Mouse (Mus musculus): Measurements from ENCODE around the gene Lima1.
A peak's percentile ranks its signal among the peaks of the same experiment; 100 is the strongest.
"Not testable (repeated sequence)": the region's sequence is repeated elsewhere in the genome, so short reads cannot be mapped to it uniquely, and the experiment has no call there.

Lima1 gene

GRCm38 (mm10) chr15:99803186-99803644, 72.0 kb downstream of the Lima1 start:
- DNase-seq (ENCODE audit: low read depth): peak; percentile 54

GRCm38 (mm10) chr15:99801885-99802572, 73.2 kb downstream of the Lima1 start:
- no peak for DNase-seq (ENCODE audit: low read depth)

GRCm38 (mm10) chr15:99799706-99800105, 75.5 kb downstream of the Lima1 start:
- no peak for DNase-seq (ENCODE audit: low read depth)

GRCm38 (mm10) chr15:99797898-99798297, 77.4 kb downstream of the Lima1 start:
- DNase-seq (ENCODE audit: low read depth): no peak

GRCm38 (mm10) chr15:99796735-99797134, 78.5 kb downstream of the Lima1 start:
- no peak for DNase-seq (ENCODE audit: low read depth)

- DNase-seq (ENCODE audit: low read depth): no peak
Observed at GRCm38 (mm10) chr15:99796066-99796465, 79.2 kb downstream of the Lima1 start.

GRCm38 (mm10) chr15:99792221-99792815, 82.9 kb downstream of the Lima1 start:
- no peak for DNase-seq (ENCODE audit: low read depth)

GRCm38 (mm10) chr15:99791003-99791402, 84.3 kb downstream of the Lima1 start:
- DNase-seq (ENCODE audit: low read depth): no peak

GRCm38 (mm10) chr15:99790464-99790863, 84.8 kb downstream of the Lima1 start:
- no peak for DNase-seq (ENCODE audit: low read depth)

- no peak for DNase-seq (ENCODE audit: low read depth)
Observed at GRCm38 (mm10) chr15:99787625-99788120, 87.6 kb downstream of the Lima1 start.

- no peak for DNase-seq (ENCODE audit: low read depth)
Observed at GRCm38 (mm10) chr15:99778677-99779335, 96.5 kb downstream of the Lima1 start.

GRCm38 (mm10) chr15:99778148-99778547, 97.1 kb downstream of the Lima1 start:
- no peak for DNase-seq (ENCODE audit: low read depth)

GRCm38 (mm10) chr15:99772925-99773324, 102.3 kb downstream of the Lima1 start:
- DNase-seq (ENCODE audit: low read depth): no peak

- DNase-seq (ENCODE audit: low read depth): not testable (repeated sequence)
Observed at GRCm38 (mm10) chr15:99772881-99772924, 102.6 kb downstream of the Lima1 start, which contains the start of gene Cers5. Gene Cers5, minus strand, starts transcription at chr15:99772885.

GRCm38 (mm10) chr15:99772277-99772880, 102.9 kb downstream of the Lima1 start:
- peak; percentile 65 for DNase-seq (ENCODE audit: low read depth)

GRCm38 (mm10) chr15:99771601-99772276, 103.5 kb downstream of the Lima1 start:
- DNase-seq (ENCODE audit: low read depth): no peak

GRCm38 (mm10) chr15:99771004-99771500, 104.2 kb downstream of the Lima1 start:
- no peak for DNase-seq (ENCODE audit: low read depth)

- DNase-seq (ENCODE audit: low read depth): no peak
Observed at GRCm38 (mm10) chr15:99768761-99769160, 106.5 kb downstream of the Lima1 start.

GRCm38 (mm10) chr15:99767467-99767866, 107.8 kb downstream of the Lima1 start:
- DNase-seq (ENCODE audit: low read depth): no peak

- DNase-seq (ENCODE audit: low read depth): no peak
Observed at GRCm38 (mm10) chr15:99754204-99754603, 121.1 kb downstream of the Lima1 start.

- no peak for DNase-seq (ENCODE audit: low read depth)
Observed at GRCm38 (mm10) chr15:99740229-99740628, 135.0 kb downstream of the Lima1 start.

GRCm38 (mm10) chr15:99736675-99737074, 138.6 kb downstream of the Lima1 start:
- DNase-seq (ENCODE audit: low read depth): no peak

Measured in fibroblast of lung, adult 2 months (primary cell).